Mouse (Mus musculus): ENCODE results near the gene Ppp1r9a. TPM values are rescaled to one million over a fixed set of nuclear protein-coding genes. Genes with fewer than 3 reads are reported as not detected.

Ppp1r9a gene
- polyA plus RNA-seq, 1 experiment from 2014 or later, result 37.4 TPM

DNA sequence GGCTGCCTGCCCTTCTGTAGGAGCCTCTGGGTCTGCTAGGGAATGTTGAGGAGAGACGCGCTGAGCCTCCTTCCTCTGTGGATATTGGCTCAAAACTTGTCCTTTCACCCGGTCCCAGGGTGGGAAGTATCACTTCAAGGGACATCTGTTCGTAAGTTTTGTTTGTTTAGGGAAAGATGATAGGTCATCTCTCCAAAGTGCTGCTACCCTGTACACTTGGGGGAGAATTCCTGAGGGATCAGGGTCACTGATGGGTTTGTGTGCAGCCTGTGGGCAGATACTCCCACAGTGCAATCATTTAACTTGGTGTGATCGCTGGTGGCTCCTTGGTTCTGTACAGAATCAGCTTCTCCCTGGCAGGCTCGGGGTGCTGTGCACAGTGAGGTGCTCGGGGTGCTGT is 189.2 kb downstream of the Ppp1r9a start:
- Histone ChIP-seq H3K27me3 (ENCODE audit: control insufficient read depth, insufficient read depth, low read depth, low read length) (no peaks in the 10 kb centered on the region), H3K9ac (ENCODE audit: low read depth, low read length) (no peak overlapping the region), H3K9me3 (replicated peaks; ENCODE audit: control insufficient read depth, low read length, poor library complexity, severe bottlenecking) (no peaks in the 10 kb centered on the region), H3K4me2 (ENCODE audit: low read length) (no peak overlapping the region), H3K36me3 (ENCODE audit: control insufficient read depth, insufficient read depth, low read length) (no peaks in the 10 kb centered on the region), H3K4me1 (ENCODE audit: control insufficient read depth, insufficient read depth, low read length) (no peaks in the 10 kb centered on the region), H3K27ac (ENCODE audit: low read length) (no peak overlapping the region), H3K4me3 (ENCODE audit: low read depth, low read length) (no peak overlapping the region)
- 91% methylated on average over 7 of the region's 7 CpGs for WGBS
- no peak for ATAC-seq

DNA sequence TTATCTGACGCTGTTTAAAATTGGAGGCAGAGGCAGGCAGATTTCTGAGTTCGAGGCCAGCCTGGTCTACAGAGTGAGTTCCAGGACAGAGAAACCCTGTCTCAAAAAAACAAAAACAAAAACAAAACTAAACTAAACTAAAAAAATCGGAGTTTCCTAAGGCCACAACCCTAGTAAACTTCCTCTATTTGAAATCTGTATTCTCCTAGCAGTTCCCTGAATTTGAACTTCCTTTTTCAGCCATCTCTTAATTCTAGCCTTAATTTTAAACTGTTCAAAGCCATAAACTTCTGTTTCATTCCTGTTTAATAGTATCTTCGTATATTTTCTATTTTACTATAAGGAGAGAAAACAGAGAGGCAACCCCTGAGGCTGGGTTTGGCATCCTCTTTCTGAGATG is 190.1 kb downstream of the Ppp1r9a start:
- no peak overlapping the region for H3K27ac ChIP-seq (ENCODE audit: low read length)
- no peak overlapping the region for H3K4me3 ChIP-seq (ENCODE audit: low read depth, low read length)
- no peak overlapping the region for H3K4me2 ChIP-seq (ENCODE audit: low read length)
- WGBS, result 94% methylated on average over 4 of the region's 4 CpGs
- H3K27me3 ChIP-seq (ENCODE audit: control insufficient read depth, insufficient read depth, low read depth, low read length), result no peaks in the 10 kb centered on the region
- no peaks in the 10 kb centered on the region for H3K9me3 ChIP-seq (replicated peaks; ENCODE audit: control insufficient read depth, low read length, poor library complexity, severe bottlenecking)
- H3K36me3 ChIP-seq (ENCODE audit: control insufficient read depth, insufficient read depth, low read length), result no peaks in the 10 kb centered on the region
- no peak for ATAC-seq
- H3K4me1 ChIP-seq (ENCODE audit: control insufficient read depth, insufficient read depth, low read length), result no peaks in the 10 kb centered on the region
- no peak overlapping the region for H3K9ac ChIP-seq (ENCODE audit: low read depth, low read length)

DNA sequence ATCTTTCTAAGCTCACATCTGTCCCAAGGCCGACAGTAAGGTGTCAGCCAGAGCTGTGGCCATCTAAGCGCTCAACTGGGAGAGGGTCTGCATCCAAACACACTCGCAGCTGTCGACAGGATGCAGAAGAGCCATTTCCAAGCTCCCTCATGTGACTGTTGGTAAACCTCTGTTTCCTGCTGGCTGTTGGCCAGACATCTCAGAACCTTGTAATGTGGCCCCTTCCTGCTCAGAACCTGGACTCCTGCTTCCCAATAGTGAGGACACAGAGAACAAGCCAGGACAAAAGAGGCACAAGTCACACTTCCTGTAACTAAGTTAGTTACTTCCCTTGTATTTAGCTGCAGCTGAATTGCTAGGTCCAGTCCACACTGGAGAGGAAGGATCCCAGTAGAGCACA is 190.8 kb downstream of the Ppp1r9a start:
- no peaks in the 10 kb centered on the region for H3K4me1 ChIP-seq (ENCODE audit: control insufficient read depth, insufficient read depth, low read length)
- no peaks in the 10 kb centered on the region for H3K27me3 ChIP-seq (ENCODE audit: control insufficient read depth, insufficient read depth, low read depth, low read length)
- no peak for ATAC-seq
- no peaks in the 10 kb centered on the region for H3K9me3 ChIP-seq (replicated peaks; ENCODE audit: control insufficient read depth, low read length, poor library complexity, severe bottlenecking)
- no peak overlapping the region for H3K4me3 ChIP-seq (ENCODE audit: low read depth, low read length)
- no peaks in the 10 kb centered on the region for H3K36me3 ChIP-seq (ENCODE audit: control insufficient read depth, insufficient read depth, low read length)
- H3K9ac ChIP-seq (ENCODE audit: low read depth, low read length), result no peak overlapping the region
- WGBS, result 81% methylated on average over 4 of the region's 4 CpGs
- H3K4me2 ChIP-seq (ENCODE audit: low read length), result no peak overlapping the region
- H3K27ac ChIP-seq (ENCODE audit: low read length), result no peak overlapping the region

GRCm38 (mm10) chr6:5095365-5095973 is 192.8 kb downstream of the Ppp1r9a start:
- Histone ChIP-seq H3K9me3 (replicated peaks; ENCODE audit: control insufficient read depth, low read length, poor library complexity, severe bottlenecking) (no peaks in the 10 kb centered on the region), H3K27ac (ENCODE audit: low read length) (no peak overlapping the region), H3K9ac (ENCODE audit: low read depth, low read length) (no peak overlapping the region), H3K27me3 (ENCODE audit: control insufficient read depth, insufficient read depth, low read depth, low read length) (no peaks in the 10 kb centered on the region), H3K4me3 (ENCODE audit: low read depth, low read length) (no peak overlapping the region), H3K4me2 (ENCODE audit: low read length) (no peak overlapping the region), H3K36me3 (ENCODE audit: control insufficient read depth, insufficient read depth, low read length) (no peaks in the 10 kb centered on the region), H3K4me1 (ENCODE audit: control insufficient read depth, insufficient read depth, low read length) (no peaks in the 10 kb centered on the region)
- no peak for ATAC-seq
- WGBS, result 79% methylated on average over 9 of the region's 9 CpGs

DNA sequence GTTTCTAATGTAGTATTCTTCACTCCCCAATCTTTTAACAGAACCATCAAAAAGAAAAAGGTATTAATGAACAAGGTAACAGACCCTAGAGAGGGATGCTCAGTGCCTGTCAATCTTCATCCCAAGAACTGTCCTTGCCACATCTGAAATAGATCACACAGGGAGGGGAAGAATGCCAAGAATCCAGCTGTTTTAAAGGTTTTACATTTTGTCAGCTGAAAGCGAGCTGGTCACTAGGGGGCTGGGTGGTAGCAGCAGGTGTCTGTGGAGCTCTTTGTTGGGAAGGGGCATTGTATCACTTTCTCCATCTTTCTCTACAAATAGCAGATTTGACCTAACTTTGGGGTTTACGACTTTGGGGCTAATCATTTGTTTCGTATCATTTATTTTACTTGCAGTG is 194.6 kb downstream of the Ppp1r9a start:
- H3K4me2 ChIP-seq (ENCODE audit: low read length), result no peak overlapping the region
- ATAC-seq, result no peak
- no peak overlapping the region for H3K9ac ChIP-seq (ENCODE audit: low read depth, low read length)
- H3K27me3 ChIP-seq (ENCODE audit: control insufficient read depth, insufficient read depth, low read depth, low read length), result no peaks in the 10 kb centered on the region
- H3K9me3 ChIP-seq (replicated peaks; ENCODE audit: control insufficient read depth, low read length, poor library complexity, severe bottlenecking), result no peaks in the 10 kb centered on the region
- H3K36me3 ChIP-seq (ENCODE audit: control insufficient read depth, insufficient read depth, low read length), result no peaks in the 10 kb centered on the region
- no peak overlapping the region for H3K27ac ChIP-seq (ENCODE audit: low read length)
- no peaks in the 10 kb centered on the region for H3K4me1 ChIP-seq (ENCODE audit: control insufficient read depth, insufficient read depth, low read length)
- WGBS, result 46% methylated on average over 3 of the region's 3 CpGs
- no peak overlapping the region for H3K4me3 ChIP-seq (ENCODE audit: low read depth, low read length)

GRCm38 (mm10) chr6:5099282-5099681 is 196.6 kb downstream of the Ppp1r9a start:
- 68% methylated on average over 5 of the region's 5 CpGs for WGBS
- no peaks in the 10 kb centered on the region for H3K9me3 ChIP-seq (replicated peaks; ENCODE audit: control insufficient read depth, low read length, poor library complexity, severe bottlenecking)

DNA sequence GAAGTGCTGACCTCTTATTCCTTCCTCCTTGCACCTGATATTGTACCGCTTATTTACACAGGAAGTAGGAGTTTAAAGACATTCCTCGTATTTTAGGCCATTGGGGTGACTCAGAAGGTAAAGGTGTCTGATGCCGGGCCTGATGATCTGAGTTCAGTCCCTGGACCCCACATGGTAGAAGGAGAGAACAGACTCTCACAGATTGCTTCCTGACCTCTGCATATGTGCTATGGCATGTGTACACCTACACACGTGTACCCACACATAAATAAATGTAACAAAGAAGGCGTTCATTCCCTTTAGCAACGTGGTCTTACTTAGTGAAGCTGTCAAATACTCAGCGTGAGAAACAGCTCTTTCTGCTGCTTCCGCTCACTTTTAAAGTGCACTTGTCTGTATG is 197.1 kb downstream of the Ppp1r9a start:
- Histone ChIP-seq H3K27me3 (ENCODE audit: control insufficient read depth, insufficient read depth, low read depth, low read length) (no peaks in the 10 kb centered on the region), H3K4me2 (ENCODE audit: low read length) (no peak overlapping the region)
- WGBS, result 85% methylated on average over 8 of the region's 8 CpGs

More at GRCm38 (mm10) chr6:5099282-5099681, 196.6 kb downstream of the Ppp1r9a start:
- Histone ChIP-seq H3K27ac (ENCODE audit: low read length) (no peak overlapping the region), H3K4me1 (ENCODE audit: control insufficient read depth, insufficient read depth, low read length) (0 out of 2 replicates have a peak, but pooled peaks cover 2% of the 10 kb centered on the region), H3K36me3 (ENCODE audit: control insufficient read depth, insufficient read depth, low read length) (no peaks in the 10 kb centered on the region), H3K4me2 (ENCODE audit: low read length) (no peak overlapping the region), H3K4me3 (ENCODE audit: low read depth, low read length) (no peak overlapping the region), H3K9ac (ENCODE audit: low read depth, low read length) (no peak overlapping the region), H3K27me3 (ENCODE audit: control insufficient read depth, insufficient read depth, low read depth, low read length) (no peaks in the 10 kb centered on the region)
- ATAC-seq, result no peak

DNA sequence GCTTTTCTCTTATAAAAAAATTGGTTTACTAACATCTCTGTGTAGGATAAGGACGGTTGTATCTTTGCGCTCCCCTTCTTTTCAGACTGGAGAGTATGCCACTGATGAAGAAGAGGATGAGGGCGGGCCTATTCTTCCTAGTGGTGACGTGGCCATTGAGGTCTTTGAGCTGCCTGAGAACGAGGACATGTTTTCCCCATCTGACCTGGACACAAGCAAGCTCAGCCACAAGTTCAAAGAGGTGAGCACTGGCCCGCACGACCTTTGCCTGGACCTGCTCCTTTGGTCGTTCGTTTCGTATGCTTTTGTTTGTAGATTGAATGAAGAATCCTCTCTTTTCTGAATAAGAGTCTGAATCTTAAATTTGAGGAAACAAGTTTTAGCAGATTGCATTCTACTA is 197.6 kb downstream of the Ppp1r9a start:
- Histone ChIP-seq H3K27ac (ENCODE audit: low read length) (no peak overlapping the region), H3K36me3 (ENCODE audit: control insufficient read depth, insufficient read depth, low read length) (no peaks in the 10 kb centered on the region), H3K27me3 (ENCODE audit: control insufficient read depth, insufficient read depth, low read depth, low read length) (no peaks in the 10 kb centered on the region), H3K4me1 (ENCODE audit: control insufficient read depth, insufficient read depth, low read length) (0 out of 2 replicates have a peak, but pooled peaks cover 2% of the 10 kb centered on the region), H3K9ac (ENCODE audit: low read depth, low read length) (no peak overlapping the region), H3K4me3 (ENCODE audit: low read depth, low read length) (no peak overlapping the region), H3K9me3 (replicated peaks; ENCODE audit: control insufficient read depth, low read length, poor library complexity, severe bottlenecking) (no peaks in the 10 kb centered on the region), H3K4me2 (ENCODE audit: low read length) (no peak overlapping the region)
- no peak for ATAC-seq
- WGBS, result 85% methylated on average over 10 of the region's 10 CpGs

More for the DNA sequence above, 197.1 kb downstream of the Ppp1r9a start:
- Histone ChIP-seq H3K4me3 (ENCODE audit: low read depth, low read length) (no peak overlapping the region), H3K9ac (ENCODE audit: low read depth, low read length) (no peak overlapping the region), H3K36me3 (ENCODE audit: control insufficient read depth, insufficient read depth, low read length) (no peaks in the 10 kb centered on the region), H3K27ac (ENCODE audit: low read length) (no peak overlapping the region), H3K4me1 (ENCODE audit: control insufficient read depth, insufficient read depth, low read length) (0 out of 2 replicates have a peak, but pooled peaks cover 2% of the 10 kb centered on the region), H3K9me3 (replicated peaks; ENCODE audit: control insufficient read depth, low read length, poor library complexity, severe bottlenecking) (no peaks in the 10 kb centered on the region)
- no peak for ATAC-seq

DNA sequence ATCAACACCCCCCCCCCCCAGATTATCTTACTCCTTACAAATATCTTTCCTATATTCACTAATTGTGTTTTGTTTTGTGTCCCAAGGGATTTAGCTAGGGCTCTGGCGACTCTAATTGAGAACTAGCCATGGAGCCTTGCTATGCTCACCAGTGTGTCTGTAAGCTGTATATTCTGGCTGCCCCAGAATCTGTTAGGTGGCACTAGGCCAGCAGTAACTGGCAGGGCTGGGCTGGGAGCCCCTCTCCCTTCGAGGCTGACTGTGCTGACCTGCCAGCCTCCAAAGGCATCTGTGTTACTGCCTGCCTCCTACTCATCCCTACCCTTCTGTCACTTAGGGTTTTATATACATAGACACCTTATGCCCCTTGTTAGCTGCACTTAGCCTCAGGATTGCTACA is 200.0 kb downstream of the Ppp1r9a start:
- H3K9me3 ChIP-seq (replicated peaks; ENCODE audit: control insufficient read depth, low read length, poor library complexity, severe bottlenecking), result no peaks in the 10 kb centered on the region
- no peak overlapping the region for H3K9ac ChIP-seq (ENCODE audit: low read depth, low read length)
- H3K27ac ChIP-seq (ENCODE audit: low read length), result no peak overlapping the region
- ATAC-seq, result peak; percentile 71; the same call in 1 of the 2 replicates
- H3K36me3 ChIP-seq (ENCODE audit: control insufficient read depth, insufficient read depth, low read length), result no peaks in the 10 kb centered on the region
- H3K4me3 ChIP-seq (ENCODE audit: low read depth, low read length), result no peak overlapping the region
- H3K4me2 ChIP-seq (ENCODE audit: low read length), result no peak overlapping the region
- no peaks in the 10 kb centered on the region for H3K27me3 ChIP-seq (ENCODE audit: control insufficient read depth, insufficient read depth, low read depth, low read length)
- H3K4me1 ChIP-seq (ENCODE audit: control insufficient read depth, insufficient read depth, low read length), result 0 out of 2 replicates have a peak, but pooled peaks cover 2% of the 10 kb centered on the region
- 18% methylated on average over 2 of the region's 2 CpGs for WGBS

Data from midbrain, embryonic 16.5 days (tissue).